Mouse (Mus musculus) right cerebral cortex, postnatal 14 days (tissue): ENCODE results near the gene Ddit4l.
"Not testable (repeated sequence)": the region's sequence is repeated elsewhere in the genome, so short reads cannot be mapped to it uniquely, and the experiment has no call there.

ENCODE experiments used
- DNase-seq: peaks from one replicate; pipeline ENCODE4 v3.0.0; 2022

The Ddit4l gene

GRCm38 (mm10) chr3:137649112-137649511, 27.7 kb downstream of the Ddit4l start:
- no peak for DNase-seq

GRCm38 (mm10) chr3:137652853-137653252, 31.4 kb downstream of the Ddit4l start:
- no peak for DNase-seq

- DNase-seq: not testable (repeated sequence)
Measured at GRCm38 (mm10) chr3:137671224-137671623, 49.8 kb downstream of the Ddit4l start, which contains the start of gene Gm21962. Gene Gm21962, plus strand, starts transcription at chr3:137671524.
